Mouse (Mus musculus) liver, embryonic 14.5 days (tissue): ENCODE measurements at regions not wholly inside any gene's neighbourhood (a gene's known extent, or its start where the extent isn't known, plus 50 kb on each side); places are given as distances from the start of the nearest gene placed in this dataset.

Experiments
- CTCF ChIP-seq: IDR thresholded peaks from 2 replicates; pipeline ENCODE4 v1.5.1; 2016; ENCODE audit warnings: antibody characterized with exemption, low read depth, control low read depth
- EP300 ChIP-seq: IDR thresholded peaks from 2 replicates; pipeline ENCODE4 v1.6.1; 2016; ENCODE audit warnings: antibody characterized with exemption, low read depth

DNA sequence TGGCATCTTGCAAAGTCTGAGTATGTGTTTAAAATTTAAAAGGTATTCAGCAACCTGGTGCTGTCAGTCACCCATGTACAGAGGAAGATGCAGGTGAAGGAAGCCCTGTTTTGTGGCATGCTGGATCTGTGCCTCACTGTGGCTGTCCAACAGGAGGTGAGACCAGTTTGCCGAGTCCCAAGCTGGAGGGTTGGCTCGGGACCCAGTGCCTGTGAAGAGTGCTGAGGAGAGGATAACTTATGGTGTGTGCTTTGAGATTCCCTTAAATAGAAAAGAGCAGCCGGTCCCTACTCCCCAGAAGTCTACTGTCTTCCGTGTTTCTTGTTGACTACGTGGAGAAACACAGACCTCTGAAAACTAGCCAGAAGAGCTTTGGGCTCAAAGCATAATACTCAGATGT, 396.3 kb upstream of the Id2 start:
- TF ChIP-seq CTCF (no peak), EP300 (no peak)
